In the genomic region with DNA sequence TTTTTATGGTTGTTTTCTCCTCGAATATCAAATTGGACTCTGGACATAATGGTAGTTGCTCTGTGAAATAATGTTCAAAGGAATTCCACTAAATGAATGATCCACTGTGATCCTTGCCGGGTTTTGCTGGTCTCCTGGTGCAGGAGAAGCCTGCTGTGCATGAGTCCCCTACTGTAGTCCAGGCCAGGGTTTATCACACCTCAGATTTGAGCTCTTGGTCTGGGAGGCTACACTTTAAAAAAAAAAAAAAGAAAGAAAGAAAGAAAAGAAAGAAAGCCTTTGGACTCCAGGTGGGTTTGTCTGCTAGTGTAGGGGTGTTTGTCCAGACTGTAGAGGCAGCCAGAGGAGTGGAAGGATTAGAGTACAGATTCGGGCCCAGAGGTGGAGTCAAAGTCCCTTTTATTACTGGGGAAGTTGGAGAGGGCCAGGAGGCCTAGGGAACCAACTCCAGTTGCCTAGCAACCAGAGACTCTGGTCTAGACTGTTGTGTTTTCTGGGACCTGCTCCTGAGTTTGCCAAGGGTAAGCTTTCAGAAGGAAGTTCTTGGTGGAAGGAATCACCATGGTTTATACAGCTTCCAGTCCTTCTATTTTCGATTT, we compare ENCODE assay signal across 8 mouse cellular contexts. TPM values are rescaled to one million over a fixed set of nuclear protein-coding genes. Genes with fewer than 3 reads are reported as not detected.
A peak's percentile ranks its signal among the peaks of the same experiment; 100 is the strongest.
DNase-seq lines count a peak whose midpoint lies in the region; ATAC-seq and TF ChIP-seq lines count a peak whose summit lies in the region.

A gene (plus strand): TSS at position 454 of the 599 bp plus-strand sequence.

- intact Hi-C loops in gastrocnemius, adult 2 months (cut with DNase I), result loop anchor here (5.0 kb wide), 1 partner anchor 106 kb away; no protein-coding TSS in a partner anchor

- H3K9me3 ChIP-seq in intestine, embryonic 16.5 days (ENCODE audit: control insufficient read depth, low read length), result no peaks in the 10 kb centered on the region
- no peaks in the 10 kb centered on the region for H3K9me3 ChIP-seq in lung, postnatal 0 days (ENCODE audit: low read length)
- no peaks in the 10 kb centered on the region for H3K9me3 ChIP-seq in stomach, embryonic 15.5 days

- H3K27ac ChIP-seq in intestine, embryonic 16.5 days (ENCODE audit: low read length), result no peak within 1 kb of the TSS
- H3K27ac ChIP-seq in lung, postnatal 0 days (ENCODE audit: low read length), result no peak within 1 kb of the TSS
- H3K27ac ChIP-seq in stomach, embryonic 15.5 days, result no peak within 1 kb of the TSS
- H3K27ac ChIP-seq in gastrocnemius, adult 2 months, result no peak within 1 kb of the TSS

- H3K4me2 ChIP-seq in intestine, embryonic 16.5 days (ENCODE audit: low read depth, low read length), result 0 out of 2 replicates have a peak within 1 kb of the TSS, but pooled peaks have one; percentile 3
- no peak within 1 kb of the TSS for H3K4me2 ChIP-seq in lung, postnatal 0 days (replicated peaks; ENCODE audit: low read depth, low read length)
- no peak within 1 kb of the TSS for H3K4me2 ChIP-seq in stomach, embryonic 15.5 days

- no peak within 1 kb of the TSS for H3K4me3 ChIP-seq in intestine, embryonic 16.5 days (ENCODE audit: low read length)
- H3K4me3 ChIP-seq in lung, postnatal 0 days (ENCODE audit: low read depth, low read length), result no peak within 1 kb of the TSS
- H3K4me3 ChIP-seq in stomach, embryonic 15.5 days (replicated peaks), result no peak within 1 kb of the TSS
- H3K4me3 ChIP-seq in gastrocnemius, adult 2 months, result no peak within 1 kb of the TSS

- TF ChIP-seq CTCF in lung, postnatal 0 days (IDR thresholded peaks at IDR 0.05), result no peak
- TF ChIP-seq CTCF in gastrocnemius, adult 2 months (IDR thresholded peaks at IDR 0.05), result no peak

- no peak within 1 kb of the TSS for H3K9ac ChIP-seq in intestine, embryonic 16.5 days (ENCODE audit: low read depth, low read length)
- H3K9ac ChIP-seq in lung, postnatal 0 days (replicated peaks; ENCODE audit: low read depth), result no peak within 1 kb of the TSS
- H3K9ac ChIP-seq in stomach, embryonic 15.5 days, result no peak within 1 kb of the TSS

- no peaks in the 10 kb centered on the region for H3K4me1 ChIP-seq in intestine, embryonic 16.5 days (ENCODE audit: control insufficient read depth, insufficient read depth, low read length)
- no peaks in the 10 kb centered on the region for H3K4me1 ChIP-seq in lung, postnatal 0 days (ENCODE audit: insufficient read depth, low read depth, low read length)
- no peaks in the 10 kb centered on the region for H3K4me1 ChIP-seq in stomach, embryonic 15.5 days

- DNase-seq in left cerebral cortex, adult 11 months (ENCODE audit: low spot score), result peak; percentile 7
- no peak for DNase-seq in left cerebral cortex, adult 9 months (ENCODE audit: low spot score in 2 of 2)
- peak; percentile 82 for DNase-seq in embryo, embryonic 11 days
- DNase-seq in lung, postnatal 0 days (ENCODE audit: low spot score), result peak; percentile 67
- DNase-seq in gastrocnemius, adult 2 months, result no peak

- no peaks in the 10 kb centered on the region for H3K27me3 ChIP-seq in intestine, embryonic 16.5 days (replicated peaks; ENCODE audit: control insufficient read depth, insufficient read depth, low read length)
- H3K27me3 ChIP-seq in lung, postnatal 0 days (replicated peaks; ENCODE audit: insufficient read depth, low read length), result no peaks in the 10 kb centered on the region
- no peaks in the 10 kb centered on the region for H3K27me3 ChIP-seq in stomach, embryonic 15.5 days (replicated peaks)

- ATAC-seq in intestine, embryonic 16.5 days, result peak; percentile 97
- peak; percentile 71 for ATAC-seq in lung, postnatal 0 days
- ATAC-seq in stomach, embryonic 15.5 days (ENCODE audit: insufficient read depth, low FRiP score, low read depth), result peak; percentile 80
- no peak for ATAC-seq in erythroid progenitor cell, adult 5-6 weeks (replicated peaks; ENCODE audit: low FRiP score, poor library complexity, severe bottlenecking)

- no peak for TF ChIP-seq EP300 in lung, postnatal 0 days (IDR thresholded peaks at IDR 0.05)

- H3K36me3 ChIP-seq in intestine, embryonic 16.5 days (ENCODE audit: control insufficient read depth, insufficient read depth, low read length), result no peaks in the 10 kb centered on the region
- H3K36me3 ChIP-seq in lung, postnatal 0 days (ENCODE audit: insufficient read depth, low read length), result no peaks in the 10 kb centered on the region
- no peaks in the 10 kb centered on the region for H3K36me3 ChIP-seq in stomach, embryonic 15.5 days

- 29% methylated on average over 4 of the region's 4 CpGs for WGBS in intestine, embryonic 16.5 days
- 32% methylated on average over 4 of the region's 4 CpGs for WGBS in lung, postnatal 0 days
- 31% methylated on average over 4 of the region's 4 CpGs for WGBS in stomach, embryonic 15.5 days

RNA-seq across cellular contexts. Expression of the gene that starts here (rescaled TPM):
- 0.09 and 0.11 TPM in 2 replicates for polyA plus RNA-seq in intestine, embryonic 16.5 days (2015; fragmentation: Nextera tagmentation; extraction: Ambion mirVana)
- polyA plus RNA-seq in lung, postnatal 0 days (2015; fragmentation: Nextera tagmentation; extraction: Ambion mirVana), result 1.4 and 2.0 TPM in 2 replicates
- 0.24 and 0.27 TPM in 2 replicates for polyA plus RNA-seq in stomach, embryonic 15.5 days (2015; fragmentation: Nextera tagmentation; extraction: Ambion mirVana)
- total RNA-seq in gastrocnemius, adult 2 months (2021), result not detected
- total RNA-seq in erythroid progenitor cell, adult 5-6 weeks (2015; ENCODE audit: low replicate concordance), result not detected in 2 replicates
- total RNA-seq in erythroid progenitor cell, adult 5-6 weeks (2017; ENCODE audit: low replicate concordance), result not detected in 2 replicates

Comparison
In these comparisons a context has a peak if more than half of its experiments do, and no peak if none do; other contexts are left out.
1. DNase-seq: peak in left cerebral cortex, adult 11 months (single experiment), embryo, embryonic 11 days (single experiment) and lung, postnatal 0 days (single experiment); none in left cerebral cortex, adult 9 months (0 of 2) and gastrocnemius, adult 2 months (single experiment).
2. Peak in ATAC-seq and H3K4me2 ChIP-seq in intestine, embryonic 16.5 days; RNA of the gene not detected or under 1 TPM.
3. Peak in ATAC-seq in stomach, embryonic 15.5 days; RNA of the gene not detected or under 1 TPM.